Mouse (Mus musculus) cerebellum, adult 11-12 months (tissue): Measurements from ENCODE around the gene Pkdcc.

ENCODE experiments used
- DNase-seq: peaks from one replicate; pipeline ENCODE4 v3.0.0; 2022

The Pkdcc gene

GRCm38 (mm10) chr17:83214674-83215528 is at the start of gene Pkdcc:
Gene Pkdcc, plus strand, starts transcription at chr17:83215292.
- DNase-seq, result peak; percentile 50

GRCm38 (mm10) chr17:83166195-83166594 is 48.9 kb upstream of the Pkdcc start:
- no peak for DNase-seq

- DNase-seq, result no peak
These were observed 38.9 kb upstream of the Pkdcc start for GRCm38 (mm10) chr17:83176146-83176545.

- no peak for DNase-seq
These were observed 36.5 kb upstream of the Pkdcc start for GRCm38 (mm10) chr17:83178483-83179150.

GRCm38 (mm10) chr17:83179151-83179531 is 36.0 kb upstream of the Pkdcc start:
- DNase-seq, result no peak

GRCm38 (mm10) chr17:83179569-83179968 is 35.5 kb upstream of the Pkdcc start:
- no peak for DNase-seq

- DNase-seq, result no peak
These were observed 34.0 kb upstream of the Pkdcc start for GRCm38 (mm10) chr17:83181086-83181485.

GRCm38 (mm10) chr17:83181592-83181991 is 33.5 kb upstream of the Pkdcc start:
- no peak for DNase-seq

GRCm38 (mm10) chr17:83182061-83182664 is 32.9 kb upstream of the Pkdcc start:
- DNase-seq, result no peak

- DNase-seq, result no peak
These were observed 32.3 kb upstream of the Pkdcc start for GRCm38 (mm10) chr17:83182780-83183179.

- DNase-seq, result no peak
These were observed 27.1 kb upstream of the Pkdcc start for GRCm38 (mm10) chr17:83187751-83188565.

- DNase-seq, result no peak
These were observed 24.3 kb upstream of the Pkdcc start for GRCm38 (mm10) chr17:83190810-83191209.

GRCm38 (mm10) chr17:83194491-83194890 is 20.6 kb upstream of the Pkdcc start:
- no peak for DNase-seq

- no peak for DNase-seq
These were observed 17.6 kb upstream of the Pkdcc start for GRCm38 (mm10) chr17:83197361-83197923.

- DNase-seq, result no peak
These were observed 14.6 kb upstream of the Pkdcc start for GRCm38 (mm10) chr17:83200469-83200868.

- DNase-seq, result no peak
These were observed 13.8 kb upstream of the Pkdcc start for GRCm38 (mm10) chr17:83201257-83201656.

- DNase-seq, result no peak
These were observed 11.3 kb upstream of the Pkdcc start for GRCm38 (mm10) chr17:83203692-83204383.

GRCm38 (mm10) chr17:83207296-83207695 is 7.8 kb upstream of the Pkdcc start:
- no peak for DNase-seq

GRCm38 (mm10) chr17:83208455-83208854 is 6.6 kb upstream of the Pkdcc start:
- DNase-seq, result no peak

- no peak for DNase-seq
These were observed 4.6 kb upstream of the Pkdcc start for GRCm38 (mm10) chr17:83210531-83210930.

GRCm38 (mm10) chr17:83211196-83211595 is 3.9 kb upstream of the Pkdcc start:
- DNase-seq, result no peak

GRCm38 (mm10) chr17:83212422-83212821 is 2.7 kb upstream of the Pkdcc start:
- no peak for DNase-seq
